Mouse (Mus musculus): ENCODE measurements at regions not wholly inside any gene's neighbourhood (a gene's known extent, or its start where the extent isn't known, plus 50 kb on each side); places are given as distances from the start of the nearest gene placed in this dataset.

GRCm38 (mm10) chr12:71401621-71402416 is 92.1 kb downstream of the Dact1 start:
- TF ChIP-seq CTCF (IDR thresholded peaks at IDR 0.05), result no peak
- H3K27ac ChIP-seq, result no peak overlapping the region
- intact Hi-C loops (cut with DNase I), result no loop called here
- H3K4me3 ChIP-seq, result no peak overlapping the region
- DNase-seq, result no peak

- Histone ChIP-seq H3K4me3 (no peak overlapping the region), H3K27ac (no peak overlapping the region)
- intact Hi-C loops (cut with DNase I), result loop anchor here (1.0 kb wide), 1 partner anchor 23 kb away; no protein-coding TSS in a partner anchor
- DNase-seq, result no peak
- TF ChIP-seq CTCF (IDR thresholded peaks at IDR 0.05), result no peak
Measured at GRCm38 (mm10) chr12:71407294-71407693, 97.6 kb downstream of the Dact1 start.

- H3K4me3 ChIP-seq, result no peak overlapping the region
- H3K27ac ChIP-seq, result no peak overlapping the region
- DNase-seq, result no peak
- intact Hi-C loops (cut with DNase I), result no loop called here
- no peak for TF ChIP-seq CTCF (IDR thresholded peaks at IDR 0.05)
Measured at GRCm38 (mm10) chr12:71408396-71409050, 98.8 kb downstream of the Dact1 start.

- intact Hi-C loops (cut with DNase I), result no loop called here
- Histone ChIP-seq H3K27ac (no peak overlapping the region), H3K4me3 (no peak overlapping the region)
- TF ChIP-seq CTCF (IDR thresholded peaks at IDR 0.05), result no peak
- DNase-seq, result no peak
Measured at GRCm38 (mm10) chr12:71412331-71412730, 102.6 kb downstream of the Dact1 start.

GRCm38 (mm10) chr12:71416968-71417367 is 107.3 kb downstream of the Dact1 start:
- intact Hi-C loops (cut with DNase I), result no loop called here
- Histone ChIP-seq H3K27ac (no peak overlapping the region), H3K4me3 (no peak overlapping the region)
- no peak for TF ChIP-seq CTCF (IDR thresholded peaks at IDR 0.05)
- DNase-seq, result no peak

GRCm38 (mm10) chr12:71418186-71418585 is 108.5 kb downstream of the Dact1 start:
- peak; percentile 53 for DNase-seq
- intact Hi-C loops (cut with DNase I), result no loop called here
- no peak overlapping the region for H3K4me3 ChIP-seq
- TF ChIP-seq CTCF (IDR thresholded peaks at IDR 0.05), result no peak
- no peak overlapping the region for H3K27ac ChIP-seq

- no peak for DNase-seq
- Histone ChIP-seq H3K27ac (no peak overlapping the region), H3K4me3 (no peak overlapping the region)
- TF ChIP-seq CTCF (IDR thresholded peaks at IDR 0.05), result no peak
- intact Hi-C loops (cut with DNase I), result no loop called here
Measured at GRCm38 (mm10) chr12:71419161-71419560, 109.5 kb downstream of the Dact1 start.

GRCm38 (mm10) chr12:71426023-71426719 is 116.5 kb downstream of the Dact1 start:
- DNase-seq, result peak; percentile 25
- no peak for TF ChIP-seq CTCF (IDR thresholded peaks at IDR 0.05)
- Histone ChIP-seq H3K27ac (no peak overlapping the region), H3K4me3 (no peak overlapping the region)
- intact Hi-C loops (cut with DNase I), result no loop called here

- intact Hi-C loops (cut with DNase I), result no loop called here
- no peak overlapping the region for H3K27ac ChIP-seq
- no peak for TF ChIP-seq CTCF (IDR thresholded peaks at IDR 0.05)
- no peak overlapping the region for H3K4me3 ChIP-seq
- DNase-seq, result no peak
Measured at GRCm38 (mm10) chr12:71427974-71428373, 118.3 kb downstream of the Dact1 start.

- TF ChIP-seq CTCF (IDR thresholded peaks at IDR 0.05), result no peak
- Histone ChIP-seq H3K4me3 (no peak overlapping the region), H3K27ac (no peak overlapping the region)
- intact Hi-C loops (cut with DNase I), result loop anchor here (1.0 kb wide), 1 partner anchor 22 kb away; no protein-coding TSS in a partner anchor
- no peak for DNase-seq
Measured at GRCm38 (mm10) chr12:71429561-71430200, 120.0 kb downstream of the Dact1 start.

GRCm38 (mm10) chr12:71430331-71430730 is 120.6 kb downstream of the Dact1 start:
- no peak for DNase-seq
- intact Hi-C loops (cut with DNase I), result loop anchor here (1.0 kb wide), 1 partner anchor 23 kb away; no protein-coding TSS in a partner anchor
- Histone ChIP-seq H3K27ac (no peak overlapping the region), H3K4me3 (no peak overlapping the region)
- TF ChIP-seq CTCF (IDR thresholded peaks at IDR 0.05), result no peak

GRCm38 (mm10) chr12:71431116-71431515 is 121.4 kb downstream of the Dact1 start:
- intact Hi-C loops (cut with DNase I), result no loop called here
- no peak overlapping the region for H3K27ac ChIP-seq
- no peak overlapping the region for H3K4me3 ChIP-seq
- DNase-seq, result no peak
- TF ChIP-seq CTCF (IDR thresholded peaks at IDR 0.05), result no peak

Measured in gastrocnemius, adult 2 months (tissue).